Mouse (Mus musculus): ENCODE measurements around the gene Utp6. TPM values are rescaled to one million over a fixed set of nuclear protein-coding genes. Genes with fewer than 3 reads are reported as not detected.
A peak's percentile ranks its signal among the peaks of the same experiment; 100 is the strongest.

Gene Utp6
- total and polyA plus RNA-seq, 2 experiments from 2014 or later: 21.0 to 24.7 TPM

- H3K9ac ChIP-seq (replicated peaks; ENCODE audit: low read length, poor library complexity, severe bottlenecking): no peak overlapping the region
- no peaks in the 10 kb centered on the region for H3K9me3 ChIP-seq (ENCODE audit: low read length)
- H3K27ac ChIP-seq (ENCODE audit: low read depth, low read length): no peak overlapping the region
- ATAC-seq (ENCODE audit: low FRiP score) (no peak), DNase-seq (ENCODE audit: low spot score) (no peak)
- H3K27me3 ChIP-seq (ENCODE audit: insufficient read depth, low read length): no peaks in the 10 kb centered on the region
- no peak for TF ChIP-seq CTCF (IDR thresholded peaks at IDR 0.05)
- 91% methylated on average over 1 of the region's 1 CpGs for WGBS
- no peaks in the 10 kb centered on the region for H3K4me1 ChIP-seq (ENCODE audit: insufficient read depth, low read length)
- H3K4me2 ChIP-seq (ENCODE audit: low read depth, low read length, poor library complexity, severe bottlenecking): no peak overlapping the region
- no peaks in the 10 kb centered on the region for H3K36me3 ChIP-seq (ENCODE audit: insufficient read depth, low read length)
- no peak overlapping the region for H3K4me3 ChIP-seq (ENCODE audit: low read depth, low read length)
Measured at GRCm38 (mm10) chr11:79976222-79976621, 14.0 kb upstream of the Utp6 start.

DNA sequence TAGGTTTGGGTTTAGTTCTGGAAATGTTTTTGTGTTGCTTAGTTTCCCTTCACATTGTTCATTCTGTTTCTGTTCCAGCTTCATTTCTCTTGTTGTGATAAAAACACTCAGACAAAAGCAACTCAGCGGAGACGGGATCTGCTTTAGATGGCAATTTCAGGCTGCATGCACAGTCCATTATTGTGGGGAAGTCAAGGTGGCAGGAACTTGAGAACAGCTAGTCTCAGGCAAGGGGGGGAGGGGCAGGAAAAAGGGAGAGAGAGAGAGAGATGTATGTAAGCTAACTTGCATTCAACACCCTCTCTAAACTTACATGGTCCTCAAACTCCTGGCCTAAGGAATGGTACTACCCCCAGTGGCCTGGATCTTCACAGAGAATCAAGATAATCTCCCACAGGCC lies 13.2 kb upstream of the Utp6 start:
- no peaks in the 10 kb centered on the region for H3K36me3 ChIP-seq (ENCODE audit: insufficient read depth, low read length)
- DNase-seq (ENCODE audit: low spot score): no peak
- no peak overlapping the region for H3K27ac ChIP-seq (ENCODE audit: low read depth, low read length)
- H3K4me2 ChIP-seq (ENCODE audit: low read depth, low read length, poor library complexity, severe bottlenecking): no peak overlapping the region
- WGBS: 50% methylated on average over 2 of the region's 2 CpGs
- no peak overlapping the region for H3K4me3 ChIP-seq (ENCODE audit: low read depth, low read length)
- TF ChIP-seq CTCF (IDR thresholded peaks at IDR 0.05): no peak
- no peak for ATAC-seq (ENCODE audit: low FRiP score)
- H3K9ac ChIP-seq (replicated peaks; ENCODE audit: low read length, poor library complexity, severe bottlenecking): no peak overlapping the region
- no peaks in the 10 kb centered on the region for H3K27me3 ChIP-seq (ENCODE audit: insufficient read depth, low read length)
- no peaks in the 10 kb centered on the region for H3K9me3 ChIP-seq (ENCODE audit: low read length)
- H3K4me1 ChIP-seq (ENCODE audit: insufficient read depth, low read length): no peaks in the 10 kb centered on the region

GRCm38 (mm10) chr11:79973626-79974476 lies 11.7 kb upstream of the Utp6 start:
- H3K9ac ChIP-seq (replicated peaks; ENCODE audit: low read length, poor library complexity, severe bottlenecking): peak overlapping the region; percentile 47
- H3K9me3 ChIP-seq (ENCODE audit: low read length): no peaks in the 10 kb centered on the region
- ATAC-seq (ENCODE audit: low FRiP score) (no peak), DNase-seq (ENCODE audit: low spot score) (peak; percentile 19)
- no peak for TF ChIP-seq CTCF (IDR thresholded peaks at IDR 0.05)
- peak overlapping the region; percentile 67 for H3K4me2 ChIP-seq (ENCODE audit: low read depth, low read length, poor library complexity, severe bottlenecking)
- H3K36me3 ChIP-seq (ENCODE audit: insufficient read depth, low read length): no peaks in the 10 kb centered on the region
- WGBS: under 1% methylated on average over 40 of the region's 41 CpGs
- H3K27me3 ChIP-seq (ENCODE audit: insufficient read depth, low read length): no peaks in the 10 kb centered on the region
- peak overlapping the region; percentile 53 for H3K4me3 ChIP-seq (ENCODE audit: low read depth, low read length)
- no peak overlapping the region for H3K27ac ChIP-seq (ENCODE audit: low read depth, low read length)
- no peaks in the 10 kb centered on the region for H3K4me1 ChIP-seq (ENCODE audit: insufficient read depth, low read length)

- no peaks in the 10 kb centered on the region for H3K4me1 ChIP-seq (ENCODE audit: insufficient read depth, low read length)
- peak overlapping the region; percentile 53 for H3K4me3 ChIP-seq (ENCODE audit: low read depth, low read length)
- 19% methylated on average over 8 of the region's 8 CpGs for WGBS
- H3K9ac ChIP-seq (replicated peaks; ENCODE audit: low read length, poor library complexity, severe bottlenecking): no peak overlapping the region
- H3K9me3 ChIP-seq (ENCODE audit: low read length): no peaks in the 10 kb centered on the region
- H3K36me3 ChIP-seq (ENCODE audit: insufficient read depth, low read length): no peaks in the 10 kb centered on the region
- no peak for DNase-seq (ENCODE audit: low spot score)
- no peaks in the 10 kb centered on the region for H3K27me3 ChIP-seq (ENCODE audit: insufficient read depth, low read length)
- no peak overlapping the region for H3K27ac ChIP-seq (ENCODE audit: low read depth, low read length)
- TF ChIP-seq CTCF (IDR thresholded peaks at IDR 0.05): no peak
- ATAC-seq (ENCODE audit: low FRiP score): no peak
- H3K4me2 ChIP-seq (ENCODE audit: low read depth, low read length, poor library complexity, severe bottlenecking): peak overlapping the region; percentile 67
Measured at GRCm38 (mm10) chr11:79973133-79973532, 10.9 kb upstream of the Utp6 start.

GRCm38 (mm10) chr11:79967752-79968151 lies 5.6 kb upstream of the Utp6 start:
- H3K9me3 ChIP-seq (ENCODE audit: low read length): no peaks in the 10 kb centered on the region
- no peak for TF ChIP-seq CTCF (IDR thresholded peaks at IDR 0.05)
- no peak overlapping the region for H3K4me2 ChIP-seq (ENCODE audit: low read depth, low read length, poor library complexity, severe bottlenecking)
- ATAC-seq (ENCODE audit: low FRiP score): no peak
- no peaks in the 10 kb centered on the region for H3K4me1 ChIP-seq (ENCODE audit: insufficient read depth, low read length)
- 81% methylated on average over 10 of the region's 10 CpGs for WGBS
- H3K27ac ChIP-seq (ENCODE audit: low read depth, low read length): no peak overlapping the region
- DNase-seq (ENCODE audit: low spot score): no peak
- no peaks in the 10 kb centered on the region for H3K36me3 ChIP-seq (ENCODE audit: insufficient read depth, low read length)
- no peaks in the 10 kb centered on the region for H3K27me3 ChIP-seq (ENCODE audit: insufficient read depth, low read length)
- no peak overlapping the region for H3K4me3 ChIP-seq (ENCODE audit: low read depth, low read length)
- no peak overlapping the region for H3K9ac ChIP-seq (replicated peaks; ENCODE audit: low read length, poor library complexity, severe bottlenecking)

DNA sequence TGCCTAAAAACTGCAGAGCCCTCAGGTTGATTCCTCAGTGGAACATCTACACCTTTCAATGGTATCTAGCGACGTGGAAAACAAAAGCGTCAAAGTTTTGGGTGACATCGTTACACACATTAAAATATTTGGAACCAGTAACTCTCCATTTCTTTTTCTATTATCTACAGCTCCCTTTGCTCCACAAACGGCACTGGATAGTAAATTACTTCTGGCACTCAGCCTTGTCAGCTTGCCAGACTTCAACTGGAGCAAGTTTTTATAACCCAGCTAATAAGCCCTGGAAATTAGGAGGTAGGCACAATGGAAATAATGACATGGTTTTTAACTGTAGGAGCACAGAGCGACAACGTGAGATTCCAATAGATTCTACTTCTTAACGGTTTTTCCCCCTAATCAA lies 3.7 kb upstream of the Utp6 start:
- Histone ChIP-seq H3K4me2 (ENCODE audit: low read depth, low read length, poor library complexity, severe bottlenecking) (no peak overlapping the region), H3K9ac (replicated peaks; ENCODE audit: low read length, poor library complexity, severe bottlenecking) (no peak overlapping the region), H3K4me1 (ENCODE audit: insufficient read depth, low read length) (peaks cover 5% of the 10 kb centered on the region; the same call in 1 of the 2 replicates), H3K27me3 (ENCODE audit: insufficient read depth, low read length) (no peaks in the 10 kb centered on the region), H3K27ac (ENCODE audit: low read depth, low read length) (no peak overlapping the region), H3K36me3 (ENCODE audit: insufficient read depth, low read length) (no peaks in the 10 kb centered on the region), H3K4me3 (ENCODE audit: low read depth, low read length) (no peak overlapping the region), H3K9me3 (ENCODE audit: low read length) (no peaks in the 10 kb centered on the region)
- ATAC-seq (ENCODE audit: low FRiP score) (no peak), DNase-seq (ENCODE audit: low spot score) (peak; percentile 31)
- WGBS: 55% methylated on average over 8 of the region's 8 CpGs
- no peak for TF ChIP-seq CTCF (IDR thresholded peaks at IDR 0.05)
